Mouse (Mus musculus) forebrain, embryonic 13.5 days (tissue): ENCODE data around the gene Iqgap2. TPM values are rescaled to one million over a fixed set of nuclear protein-coding genes. Genes with fewer than 3 reads are reported as not detected.

Experiments
- ATAC-seq: fragments of 200-750 bp; cut with Nextera tagmentation; 2 replicates; pipeline ENCODE4 v1.8.0; 2017
- H3K27ac ChIP-seq: fragments of 300-500 bp; sonication (generic); 2 replicates; pipeline ENCODE4 v1.5.1; 2015; ENCODE audit warnings: inconsistent platforms, mild to moderate bottlenecking, moderate library complexity
- H3K27me3 ChIP-seq: fragments of 300-500 bp; sonication (generic); 2 replicates; pipeline ENCODE4 v1.6.1; 2015; ENCODE audit warnings: mild to moderate bottlenecking, inconsistent platforms
- H3K36me3 ChIP-seq: fragments of 300-500 bp; sonication (generic); 2 replicates; pipeline ENCODE4 v1.6.1; 2015; ENCODE audit warnings: mild to moderate bottlenecking, inconsistent platforms; ENCODE audit not compliant: poor library complexity, severe bottlenecking
- H3K4me1 ChIP-seq: fragments of 300-500 bp; sonication (generic); 2 replicates; pipeline ENCODE4 v1.6.1; 2015; ENCODE audit warnings: inconsistent platforms
- H3K4me2 ChIP-seq: fragments of 300-500 bp; sonication (generic); 2 replicates; pipeline ENCODE4 v1.6.1; 2015; ENCODE audit warnings: inconsistent platforms, mild to moderate bottlenecking, moderate library complexity
- H3K4me3 ChIP-seq: fragments of 300-500 bp; sonication (generic); 2 replicates; pipeline ENCODE4 v1.5.1; 2015; ENCODE audit warnings: mild to moderate bottlenecking, inconsistent platforms
- H3K9ac ChIP-seq: fragments of 300-500 bp; sonication (generic); 2 replicates; pipeline ENCODE4 v1.6.1; 2015; ENCODE audit warnings: mild to moderate bottlenecking, inconsistent platforms
- H3K9me3 ChIP-seq: fragments of 300-500 bp; sonication (generic); replicated peaks from 2 replicates; pipeline ENCODE4 v1.6.1; 2016; ENCODE audit warnings: inconsistent platforms
- WGBS: fragments of 180-500 bp; shearing (Covaris S2); methylation state at CpG from one replicate; pipeline ENCODE4 v1.1.7; 2015; 5-methylcytosine and 5-hydroxymethylcytosine counted together
- polyA plus RNA-seq: library from polyadenylated mRNA; unstranded; fragments of >200 nt; fragmentation: Nextera tagmentation; extraction: Ambion mirVana; gene quantifications from 2 replicates; pipeline ENCODE4 v1.2.1, GENCODE M21; 2015

Iqgap2 gene
- polyA plus RNA-seq, 1 experiment from 2014 or later = 9.1 TPM

GRCm38 (mm10) chr13:95820071-95820470 is 71.7 kb downstream of the Iqgap2 start:
- 88% methylated on average over 9 of the region's 9 CpGs for WGBS
- H3K4me2 ChIP-seq = no peak overlapping the region
- H3K4me3 ChIP-seq = no peak overlapping the region
- no peaks in the 10 kb centered on the region; the same call in 1 of the 2 replicates for H3K9me3 ChIP-seq
- peaks cover 10% of the 10 kb centered on the region for H3K4me1 ChIP-seq
- no peak overlapping the region for H3K27ac ChIP-seq
- H3K36me3 ChIP-seq = no peaks in the 10 kb centered on the region
- no peaks in the 10 kb centered on the region for H3K27me3 ChIP-seq
- H3K9ac ChIP-seq = no peak overlapping the region
- no peak for ATAC-seq

GRCm38 (mm10) chr13:95818941-95819340 is 72.8 kb downstream of the Iqgap2 start:
- H3K4me3 ChIP-seq = no peak overlapping the region
- H3K9me3 ChIP-seq = no peaks in the 10 kb centered on the region
- ATAC-seq = no peak
- no peak overlapping the region for H3K4me2 ChIP-seq
- no peaks in the 10 kb centered on the region for H3K36me3 ChIP-seq
- no peak overlapping the region for H3K27ac ChIP-seq
- H3K4me1 ChIP-seq = peaks cover 10% of the 10 kb centered on the region
- 91% methylated on average over 4 of the region's 4 CpGs for WGBS
- H3K9ac ChIP-seq = no peak overlapping the region
- H3K27me3 ChIP-seq = no peaks in the 10 kb centered on the region

GRCm38 (mm10) chr13:95813643-95814042 is 78.1 kb downstream of the Iqgap2 start:
- Histone ChIP-seq H3K4me3 (no peak overlapping the region), H3K9ac (no peak overlapping the region), H3K27me3 (no peaks in the 10 kb centered on the region), H3K9me3 (no peaks in the 10 kb centered on the region), H3K27ac (no peak overlapping the region), H3K4me2 (no peak overlapping the region), H3K36me3 (no peaks in the 10 kb centered on the region), H3K4me1 (no peaks in the 10 kb centered on the region)
- ATAC-seq = no peak
- WGBS = 92% methylated on average over 3 of the region's 3 CpGs

GRCm38 (mm10) chr13:95810796-95811195 is 80.9 kb downstream of the Iqgap2 start:
- Histone ChIP-seq H3K27ac (no peak overlapping the region), H3K4me3 (no peak overlapping the region), H3K9me3 (no peaks in the 10 kb centered on the region), H3K4me2 (no peak overlapping the region), H3K36me3 (no peaks in the 10 kb centered on the region), H3K27me3 (no peaks in the 10 kb centered on the region), H3K4me1 (peaks cover 18% of the 10 kb centered on the region), H3K9ac (no peak overlapping the region)
- WGBS = 82% methylated on average over 2 of the region's 2 CpGs
- ATAC-seq = no peak

GRCm38 (mm10) chr13:95807106-95807750 is 84.5 kb downstream of the Iqgap2 start:
- no peaks in the 10 kb centered on the region for H3K9me3 ChIP-seq
- WGBS = 2% methylated on average over 5 of the region's 5 CpGs
- no peak overlapping the region for H3K9ac ChIP-seq
- peaks cover 18% of the 10 kb centered on the region for H3K4me1 ChIP-seq
- peak; percentile 93 for ATAC-seq
- no peak overlapping the region for H3K27ac ChIP-seq
- H3K4me2 ChIP-seq = peak overlapping the region; percentile 19; the same call in 1 of the 2 replicates
- H3K4me3 ChIP-seq = no peak overlapping the region
- no peaks in the 10 kb centered on the region for H3K27me3 ChIP-seq
- H3K36me3 ChIP-seq = no peaks in the 10 kb centered on the region

GRCm38 (mm10) chr13:95805469-95806166 is 86.1 kb downstream of the Iqgap2 start:
- no peak overlapping the region for H3K9ac ChIP-seq
- H3K36me3 ChIP-seq = no peaks in the 10 kb centered on the region
- no peaks in the 10 kb centered on the region for H3K9me3 ChIP-seq
- no peak for ATAC-seq
- no peak overlapping the region for H3K27ac ChIP-seq
- H3K27me3 ChIP-seq = no peaks in the 10 kb centered on the region
- no peak overlapping the region for H3K4me3 ChIP-seq
- H3K4me1 ChIP-seq = peaks cover 18% of the 10 kb centered on the region
- WGBS = 66% methylated on average over 13 of the region's 13 CpGs
- no peak overlapping the region for H3K4me2 ChIP-seq

- 85% methylated on average over 6 of the region's 6 CpGs for WGBS
- H3K27me3 ChIP-seq = no peaks in the 10 kb centered on the region
- no peaks in the 10 kb centered on the region for H3K9me3 ChIP-seq
- no peak overlapping the region for H3K4me3 ChIP-seq
- no peak for ATAC-seq
- H3K4me2 ChIP-seq = no peak overlapping the region
- peaks cover 18% of the 10 kb centered on the region for H3K4me1 ChIP-seq
- H3K27ac ChIP-seq = no peak overlapping the region
- no peaks in the 10 kb centered on the region for H3K36me3 ChIP-seq
- H3K9ac ChIP-seq = no peak overlapping the region
These were observed 87.6 kb downstream of the Iqgap2 start for GRCm38 (mm10) chr13:95804113-95804512.

- H3K27ac ChIP-seq = no peak overlapping the region
- ATAC-seq = no peak
- H3K27me3 ChIP-seq = no peaks in the 10 kb centered on the region
- H3K4me3 ChIP-seq = no peak overlapping the region
- peaks cover 7% of the 10 kb centered on the region; the same call in 1 of the 2 replicates for H3K4me1 ChIP-seq
- no peak overlapping the region for H3K9ac ChIP-seq
- H3K9me3 ChIP-seq = no peaks in the 10 kb centered on the region
- 79% methylated on average over 9 of the region's 9 CpGs for whole genome bisulfite sequencing
- no peak overlapping the region for H3K4me2 ChIP-seq
- no peaks in the 10 kb centered on the region for H3K36me3 ChIP-seq
These were observed 90.8 kb downstream of the Iqgap2 start for GRCm38 (mm10) chr13:95800925-95801324.

GRCm38 (mm10) chr13:95799322-95799721 is 92.4 kb downstream of the Iqgap2 start:
- H3K27ac ChIP-seq = no peak overlapping the region
- H3K27me3 ChIP-seq = no peaks in the 10 kb centered on the region
- peaks cover 7% of the 10 kb centered on the region; the same call in 1 of the 2 replicates for H3K4me1 ChIP-seq
- H3K4me2 ChIP-seq = no peak overlapping the region
- no peak overlapping the region for H3K9ac ChIP-seq
- no peak for ATAC-seq
- H3K9me3 ChIP-seq = no peaks in the 10 kb centered on the region
- 90% methylated on average over 4 of the region's 4 CpGs for WGBS
- H3K4me3 ChIP-seq = no peak overlapping the region
- H3K36me3 ChIP-seq = no peaks in the 10 kb centered on the region

GRCm38 (mm10) chr13:95798721-95799120 is 93.0 kb downstream of the Iqgap2 start:
- Histone ChIP-seq H3K4me3 (no peak overlapping the region), H3K9ac (no peak overlapping the region), H3K27me3 (no peaks in the 10 kb centered on the region), H3K27ac (no peak overlapping the region), H3K4me1 (peaks cover 7% of the 10 kb centered on the region; the same call in 1 of the 2 replicates), H3K4me2 (no peak overlapping the region), H3K9me3 (no peaks in the 10 kb centered on the region), H3K36me3 (no peaks in the 10 kb centered on the region)
- 53% methylated on average over 6 of the region's 6 CpGs for WGBS
- ATAC-seq = no peak

- 93% methylated on average over 2 of the region's 2 CpGs for WGBS
- no peak for ATAC-seq
- Histone ChIP-seq H3K27me3 (no peaks in the 10 kb centered on the region), H3K4me3 (no peak overlapping the region), H3K4me2 (no peak overlapping the region), H3K27ac (no peak overlapping the region), H3K9me3 (no peaks in the 10 kb centered on the region), H3K4me1 (peaks cover 7% of the 10 kb centered on the region; the same call in 1 of the 2 replicates), H3K36me3 (no peaks in the 10 kb centered on the region), H3K9ac (no peak overlapping the region)
These were observed 94.2 kb downstream of the Iqgap2 start for GRCm38 (mm10) chr13:95797530-95797929.

- Histone ChIP-seq H3K4me3 (no peak overlapping the region), H3K27ac (no peak overlapping the region), H3K9ac (no peak overlapping the region), H3K4me2 (no peak overlapping the region), H3K4me1 (peaks cover 7% of the 10 kb centered on the region; the same call in 1 of the 2 replicates), H3K9me3 (no peaks in the 10 kb centered on the region), H3K27me3 (no peaks in the 10 kb centered on the region), H3K36me3 (no peaks in the 10 kb centered on the region)
- no peak for ATAC-seq
- WGBS = 89% methylated on average over 8 of the region's 8 CpGs
These were observed 97.4 kb downstream of the Iqgap2 start for GRCm38 (mm10) chr13:95794346-95794745.
